Mouse (Mus musculus) brown adipose tissue, adult 24 weeks (tissue): ENCODE data around the gene Prkacb. TPM values are rescaled to one million over a fixed set of nuclear protein-coding genes. Genes with fewer than 3 reads are reported as not detected.

Source experiments
- H3K27ac ChIP-seq: fragments of 200-500 bp; replicated peaks from 2 replicates; pipeline ENCODE4 v1.5.1; 2012; ENCODE audit warnings: low read depth, mild to moderate bottlenecking, low read length
- H3K4me1 ChIP-seq: fragments of 200-500 bp; 2 replicates; pipeline ENCODE4 v1.6.1; 2012; ENCODE audit warnings: low read length, mixed read lengths; ENCODE audit not compliant: control insufficient read depth, insufficient read depth, insufficient read length
- H3K4me3 ChIP-seq: fragments of 200-500 bp; 2 replicates; pipeline ENCODE4 v1.5.1; 2012; ENCODE audit warnings: low read depth, mild to moderate bottlenecking, low read length, moderate library complexity; ENCODE audit not compliant: insufficient read depth
- polyA plus RNA-seq: library from polyadenylated mRNA; stranded (reverse); fragments of >200 nt; gene quantifications from 2 replicates; pipeline ENCODE4 v1.2.4, GENCODE M21; 2012; ENCODE audit not compliant: missing spikeins, insufficient read depth, insufficient read length

Gene Prkacb
- polyA plus RNA-seq, 1 experiment = 32.9 TPM

DNA sequence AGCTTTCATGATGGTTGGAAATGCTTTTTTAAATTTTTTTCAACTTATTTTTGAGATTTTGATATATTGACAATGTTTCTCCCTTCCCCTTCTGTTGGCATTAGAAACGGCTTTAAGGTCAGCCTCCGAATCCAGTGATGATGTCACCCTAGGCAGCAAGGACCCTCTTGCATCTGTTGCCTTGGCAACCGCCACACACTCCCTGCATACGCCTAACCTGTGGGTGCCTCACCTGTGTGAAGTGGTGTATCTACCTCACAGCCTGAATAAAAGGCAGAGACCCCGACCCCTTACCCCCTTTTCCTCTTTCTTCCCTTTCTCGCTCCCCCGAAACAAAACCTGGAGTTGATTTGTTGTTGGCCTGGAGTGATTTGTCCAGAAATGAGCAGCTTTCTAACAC lies 100.5 kb downstream of the Prkacb start:
- H3K4me1 ChIP-seq = no peaks in the 10 kb centered on the region
- no peak overlapping the region for H3K4me3 ChIP-seq

GRCm38 (mm10) chr3:146711559-146711958 lies 101.2 kb downstream of the Prkacb start:
- no peaks in the 10 kb centered on the region for H3K4me1 ChIP-seq
- no peak overlapping the region for H3K4me3 ChIP-seq
- H3K27ac ChIP-seq = no peak overlapping the region

More for the DNA sequence above, 100.5 kb downstream of the Prkacb start:
- no peak overlapping the region for H3K27ac ChIP-seq

DNA sequence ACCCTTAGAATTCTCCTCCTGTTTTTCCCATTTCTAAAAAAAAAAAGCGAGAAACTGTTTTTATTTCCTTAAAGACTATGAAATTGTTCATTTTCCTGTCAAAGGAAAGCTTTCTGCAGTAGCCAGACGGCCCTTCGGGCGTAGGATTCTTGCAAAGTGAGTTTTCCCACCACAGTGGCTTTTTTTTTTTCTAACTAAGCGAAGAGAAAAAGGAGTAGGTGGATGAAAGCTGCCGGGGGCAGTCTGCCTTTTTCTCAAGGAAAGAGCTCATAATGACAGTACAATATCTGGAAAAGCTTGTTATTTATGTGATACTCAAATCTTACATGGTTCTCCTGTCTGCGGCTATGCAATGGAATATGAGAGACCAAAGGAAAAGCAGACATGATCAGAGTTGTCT lies 101.7 kb downstream of the Prkacb start:
- H3K4me3 ChIP-seq = no peak overlapping the region
- no peaks in the 10 kb centered on the region for H3K4me1 ChIP-seq

DNA sequence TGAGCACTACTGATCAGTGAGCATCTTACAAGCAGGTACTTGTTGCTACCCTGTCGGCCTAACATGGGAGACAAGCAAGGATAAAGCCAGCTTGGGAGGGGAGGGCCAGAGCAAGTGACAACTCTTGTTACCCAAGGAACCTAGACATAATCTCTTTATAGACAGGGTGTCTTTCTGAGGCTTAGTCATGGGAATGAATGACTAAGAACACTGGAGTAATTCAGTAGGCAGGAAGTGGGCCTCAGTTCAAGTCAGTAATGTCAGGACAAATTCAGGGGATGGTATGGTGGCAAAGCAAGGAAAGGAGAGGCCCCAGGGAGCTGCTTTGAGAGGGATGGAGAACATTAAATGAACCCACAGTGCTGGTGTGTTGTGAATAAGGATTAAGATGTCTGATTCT lies 103.7 kb downstream of the Prkacb start:
- no peak overlapping the region for H3K4me3 ChIP-seq
- no peaks in the 10 kb centered on the region for H3K4me1 ChIP-seq
- no peak overlapping the region for H3K27ac ChIP-seq

More for the DNA sequence above, 101.7 kb downstream of the Prkacb start:
- H3K27ac ChIP-seq = no peak overlapping the region

DNA sequence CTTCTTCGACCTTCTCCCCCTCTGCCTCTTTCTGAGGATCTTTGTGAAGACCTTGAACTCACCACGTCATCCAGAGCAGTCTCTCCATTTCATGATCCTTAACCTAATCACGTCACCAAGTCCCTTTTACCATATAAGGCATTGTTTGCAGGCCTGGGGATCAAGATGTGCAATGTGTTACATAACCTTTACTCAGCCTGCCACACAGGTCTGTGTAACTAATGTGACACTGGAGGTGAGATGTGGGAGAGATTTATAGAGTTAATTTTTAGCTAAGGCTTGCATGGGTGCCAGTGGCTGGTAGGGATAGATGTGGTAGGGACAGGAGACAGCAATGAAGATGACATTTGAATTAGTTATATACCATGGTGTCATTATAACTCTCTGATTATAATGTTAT lies 104.4 kb downstream of the Prkacb start:
- Histone ChIP-seq H3K4me3 (no peak overlapping the region), H3K4me1 (no peaks in the 10 kb centered on the region), H3K27ac (no peak overlapping the region)

GRCm38 (mm10) chr3:146704099-146704498 lies 108.7 kb downstream of the Prkacb start:
- Histone ChIP-seq H3K4me1 (no peaks in the 10 kb centered on the region), H3K4me3 (no peak overlapping the region), H3K27ac (no peak overlapping the region)

DNA sequence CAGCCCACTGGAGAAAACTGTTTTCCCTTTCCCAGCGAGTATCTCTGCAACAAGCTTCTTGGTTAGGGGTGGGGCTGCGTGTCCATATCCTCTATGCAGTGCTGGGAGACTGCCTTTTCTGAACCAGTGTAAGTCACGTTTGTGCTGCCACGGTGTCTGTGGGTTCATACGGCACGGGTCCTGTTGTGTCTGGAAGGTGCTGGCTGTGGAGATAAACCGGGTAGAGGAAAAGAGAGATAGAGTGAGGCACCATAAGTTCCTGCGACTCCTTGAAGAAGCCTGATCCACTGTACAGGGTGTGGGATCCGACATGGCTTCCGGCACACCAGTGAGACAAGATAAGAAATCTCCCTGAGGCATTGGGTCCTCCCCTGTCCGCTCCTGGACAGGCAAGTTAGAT lies 112.7 kb downstream of the Prkacb start:
- no peak overlapping the region for H3K27ac ChIP-seq
- no peak overlapping the region for H3K4me3 ChIP-seq
- no peaks in the 10 kb centered on the region for H3K4me1 ChIP-seq

DNA sequence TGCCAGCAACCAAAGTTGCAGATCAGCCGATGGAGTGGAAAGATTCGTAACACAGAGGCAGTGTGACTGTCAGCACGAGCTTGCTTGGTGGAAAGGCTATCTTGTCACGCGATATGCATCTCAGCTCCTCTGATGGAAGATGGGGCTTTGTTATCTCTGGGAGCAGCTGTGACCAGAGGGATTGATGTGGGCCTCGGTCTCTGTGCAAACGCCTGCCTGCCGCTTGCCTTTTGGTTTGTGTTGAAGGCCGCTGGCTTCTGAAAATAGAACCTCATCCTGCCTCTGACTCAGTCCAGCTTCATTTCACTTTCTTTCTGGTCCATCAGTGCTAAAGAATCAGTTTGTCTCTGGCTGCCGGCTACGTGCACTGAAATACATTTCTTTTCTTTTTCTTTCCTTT lies 113.8 kb downstream of the Prkacb start:
- Histone ChIP-seq H3K27ac (no peak overlapping the region), H3K4me3 (no peak overlapping the region), H3K4me1 (no peaks in the 10 kb centered on the region)

- H3K4me3 ChIP-seq = no peak overlapping the region
- no peak overlapping the region for H3K27ac ChIP-seq
- H3K4me1 ChIP-seq = no peaks in the 10 kb centered on the region
Measured at GRCm38 (mm10) chr3:146692547-146692946, 120.2 kb downstream of the Prkacb start.

DNA sequence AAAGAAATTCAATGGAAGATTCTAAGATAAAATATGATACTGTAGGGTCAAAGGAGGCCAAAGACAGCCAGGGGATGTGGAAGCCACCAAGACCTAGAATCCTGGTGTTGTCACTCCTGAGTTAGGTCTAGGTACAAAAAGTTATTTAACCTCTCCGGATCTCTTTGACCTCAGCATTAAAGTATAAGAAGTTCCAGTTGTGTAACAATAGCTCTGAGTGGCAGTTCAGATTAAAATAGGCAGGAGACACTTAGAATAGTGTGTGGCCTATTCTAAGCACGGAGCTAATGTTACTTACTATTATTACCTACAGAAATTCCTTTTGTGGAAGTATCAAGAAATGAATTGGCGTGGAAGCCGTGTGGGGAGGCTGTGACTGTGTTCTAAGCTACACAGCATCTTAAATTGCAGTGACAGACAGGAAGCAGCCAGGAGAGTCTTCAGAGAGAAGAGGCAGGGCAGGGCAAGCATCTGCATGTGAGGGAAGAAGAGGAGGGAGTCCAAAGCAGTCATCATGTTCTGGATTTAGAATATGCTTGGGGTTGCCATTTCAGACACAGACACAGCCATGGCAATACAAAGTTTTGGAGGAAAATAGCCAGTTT lies 125.6 kb downstream of the Prkacb start:
- H3K27ac ChIP-seq = no peak overlapping the region
- no peak overlapping the region for H3K4me3 ChIP-seq
- H3K4me1 ChIP-seq = no peaks in the 10 kb centered on the region

GRCm38 (mm10) chr3:146686428-146686827 lies 126.4 kb downstream of the Prkacb start:
- Histone ChIP-seq H3K4me3 (no peak overlapping the region), H3K4me1 (no peaks in the 10 kb centered on the region), H3K27ac (no peak overlapping the region)

DNA sequence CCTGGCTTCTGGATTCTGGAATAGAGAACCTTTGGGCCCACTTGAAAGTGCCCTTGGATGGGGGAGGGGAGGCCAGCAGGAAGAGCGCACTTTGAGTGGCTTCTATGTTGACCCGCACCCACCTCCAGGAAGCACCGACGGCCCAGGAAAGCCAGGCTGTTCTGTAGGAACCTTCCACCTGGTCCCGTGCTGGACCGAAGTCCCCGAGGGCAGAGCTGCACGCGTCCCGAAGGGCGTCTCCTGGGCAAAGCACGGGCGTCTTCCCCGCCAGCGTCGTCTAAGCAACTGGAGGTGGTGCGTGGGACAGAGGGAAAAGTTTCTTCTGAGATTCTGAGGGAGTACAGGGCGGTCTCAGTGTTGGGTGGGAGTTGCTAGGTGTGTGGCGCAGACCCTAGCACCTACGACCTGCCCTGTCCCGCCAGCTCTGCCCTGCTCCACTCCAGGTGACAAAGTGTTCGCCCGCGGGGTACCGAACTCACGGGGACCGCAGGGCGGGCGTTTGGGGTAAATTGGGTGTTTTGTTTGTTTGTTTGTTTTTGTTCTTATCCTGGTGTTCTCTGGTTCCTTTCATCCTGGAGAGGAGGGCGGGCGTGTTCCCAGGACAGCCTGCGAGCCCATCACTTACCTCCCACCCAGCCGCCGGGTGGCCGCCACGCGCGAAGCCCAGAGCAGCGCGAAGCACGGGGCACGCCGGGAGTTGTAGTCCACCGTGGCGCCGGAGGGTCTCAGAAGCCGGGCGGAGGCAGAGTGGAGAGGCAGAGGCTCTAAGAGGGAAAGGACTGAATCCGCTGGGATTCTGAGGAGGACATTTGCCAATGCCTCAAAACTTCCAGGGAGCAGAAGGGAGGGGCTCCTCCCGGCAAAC lies 127.7 kb downstream of the Prkacb start, which contains the start of gene Samd13:
Gene Samd13 (minus strand): TSS at position 782 of the 865 bp plus-strand sequence.
- H3K4me3 ChIP-seq = peak within 1 kb of the TSS; percentile 69
- H3K4me1 ChIP-seq = no peaks in the 10 kb centered on the region
- H3K27ac ChIP-seq = no peak within 1 kb of the TSS

- H3K4me1 ChIP-seq = no peaks in the 10 kb centered on the region
- H3K27ac ChIP-seq = no peak overlapping the region
- no peak overlapping the region for H3K4me3 ChIP-seq
Measured at GRCm38 (mm10) chr3:146683095-146683494, 129.7 kb downstream of the Prkacb start.

DNA sequence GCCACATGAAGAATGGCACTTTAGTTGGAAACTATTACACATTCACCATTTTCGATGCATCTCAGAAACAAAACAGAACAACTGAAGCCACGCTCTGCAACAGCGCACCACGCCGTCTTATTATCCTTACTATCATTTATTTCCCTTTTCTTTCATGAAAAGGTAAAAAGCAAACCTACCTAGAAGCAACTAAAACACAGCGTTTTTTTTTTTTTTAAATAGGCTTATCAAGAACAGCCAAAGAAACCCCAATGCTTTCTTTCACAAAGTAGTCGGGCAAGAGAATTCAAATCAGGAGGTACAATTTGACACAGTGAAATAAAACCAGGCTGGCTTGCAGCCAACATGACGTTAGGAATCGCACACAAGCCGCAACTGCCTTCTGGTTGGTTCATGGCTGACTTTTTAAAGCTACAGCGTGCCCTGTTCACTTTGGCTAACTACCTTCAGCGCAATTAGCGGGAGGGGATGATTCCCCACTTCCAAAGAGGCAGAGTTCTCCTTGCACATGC lies 130.6 kb downstream of the Prkacb start:
- H3K4me1 ChIP-seq = no peaks in the 10 kb centered on the region
- H3K27ac ChIP-seq = no peak overlapping the region; the same call in 1 of the 2 replicates
- H3K4me3 ChIP-seq = peak overlapping the region; percentile 41

DNA sequence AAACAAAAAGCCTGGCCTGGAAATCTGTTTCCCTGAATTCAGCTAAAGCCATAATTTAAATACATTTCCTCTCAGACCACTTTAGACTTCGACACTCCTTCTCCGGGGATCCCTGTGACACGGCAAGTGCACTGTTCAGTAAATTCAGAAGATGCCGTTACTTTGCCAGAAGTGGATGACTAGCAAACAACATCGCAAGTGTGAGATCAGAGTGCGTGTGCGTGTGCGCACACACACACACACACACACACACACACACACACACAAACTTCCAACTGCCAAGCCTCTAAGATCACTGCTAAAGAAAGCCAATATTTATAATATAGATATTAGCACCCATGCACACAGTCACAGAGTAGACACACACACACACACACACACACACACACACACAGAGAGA lies 131.1 kb downstream of the Prkacb start:
- Histone ChIP-seq H3K4me3 (peak overlapping the region; percentile 41; the same call in 1 of the 2 replicates), H3K27ac (no peak overlapping the region), H3K4me1 (no peaks in the 10 kb centered on the region)
